Mouse (Mus musculus): ENCODE results near the gene Col15a1.

DNA sequence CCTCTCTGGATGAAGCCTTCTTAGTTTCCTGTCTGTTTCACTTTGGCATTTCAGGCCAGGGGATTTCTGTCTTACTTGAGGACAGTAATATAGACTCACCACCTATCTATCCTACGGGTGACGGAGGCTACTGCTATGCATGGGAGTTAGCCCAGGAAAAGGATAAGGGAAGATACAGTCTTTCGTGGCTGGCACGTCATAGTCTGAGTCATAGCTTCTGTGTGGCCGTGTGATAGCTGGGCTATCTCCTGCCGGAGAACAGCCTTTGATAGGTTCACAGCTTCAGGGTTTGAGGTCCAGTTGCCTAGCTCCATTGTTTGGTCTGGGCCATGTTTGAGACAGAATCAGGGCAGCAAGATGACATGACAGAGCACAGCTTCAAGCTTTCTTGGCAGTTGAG is 70.4 kb downstream of the Col15a1 start:
- TF ChIP-seq CTCF (IDR thresholded peaks at IDR 0.05; ENCODE audit: borderline replicate concordance, insufficient read depth, low read length) (no peak), POLR2A (IDR thresholded peaks at IDR 0.05; ENCODE audit: low read depth, low read length) (no peak)
